Mouse (Mus musculus) spleen, adult 2 months (tissue): ENCODE results near the gene Btg3.

Source experiments
- CTCF ChIP-seq: fragments of 200-500 bp; IDR thresholded peaks from 2 replicates; pipeline ENCODE4 v1.5.1; 2011; ENCODE audit warnings: mild to moderate bottlenecking, inconsistent platforms; ENCODE audit not compliant: insufficient read depth, insufficient read length, insufficient replicate concordance; ENCODE audit errors: extremely low read depth
- POLR2A ChIP-seq: fragments of 200-500 bp; IDR thresholded peaks from 2 replicates; pipeline ENCODE4 v1.6.1; 2011; ENCODE audit warnings: low read depth, low read length, inconsistent platforms

DNA sequence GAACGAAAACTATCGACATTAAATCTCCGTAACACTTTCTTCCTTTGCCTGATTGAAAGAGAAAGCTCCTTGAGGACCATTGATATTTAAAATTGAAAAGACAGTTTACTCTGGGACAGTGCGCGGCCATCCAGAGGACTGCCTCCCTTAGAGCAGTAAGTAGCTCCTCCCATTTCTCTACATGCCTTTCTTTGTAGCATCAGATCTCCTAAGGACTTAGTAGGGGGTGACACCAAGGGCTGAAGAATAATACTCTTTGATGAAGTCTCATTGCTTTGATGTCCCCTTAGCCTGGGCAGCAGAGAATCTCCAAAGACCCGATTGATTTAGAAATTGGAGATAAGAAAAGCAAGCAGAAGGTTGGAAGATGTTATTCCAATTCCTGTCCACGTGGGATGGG, 55.4 kb downstream of the Btg3 start:
- TF ChIP-seq CTCF (no peak), POLR2A (no peak)
